Mouse (Mus musculus): Measurements from ENCODE around the gene Pon1.
"Not testable (repeated sequence)": the region's sequence is repeated elsewhere in the genome, so short reads cannot be mapped to it uniquely, and the experiment has no call there.

Pon1 gene

GRCm38 (mm10) chr6:5193693-5194092 lies at the start of gene Pon1:
Gene Pon1 (minus strand): TSS chr6:5193946.
- DNase-seq (ENCODE audit: low spot score in 2 of 2) = no peak

DNA sequence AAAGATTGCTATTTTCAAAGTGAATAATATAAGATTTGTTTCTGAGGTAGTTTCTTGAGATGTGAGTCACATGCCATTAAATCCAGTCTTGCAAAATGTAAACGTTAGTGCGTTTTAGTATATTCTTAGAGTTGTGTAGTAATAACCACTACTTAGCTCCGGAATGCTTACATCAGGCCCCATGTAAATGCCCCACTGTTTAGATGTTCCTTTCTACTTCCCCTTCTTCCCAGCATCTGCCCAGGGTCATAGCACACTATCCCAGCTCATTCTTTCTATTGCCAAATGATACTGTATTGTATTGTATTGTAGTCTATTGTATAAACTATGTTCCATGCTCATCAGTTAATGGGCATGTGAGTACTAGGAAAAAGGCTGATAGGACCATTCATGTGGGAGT lies 45.1 kb upstream of the Pon1 start:
- DNase-seq (ENCODE audit: low spot score in 2 of 2) = no peak

DNA sequence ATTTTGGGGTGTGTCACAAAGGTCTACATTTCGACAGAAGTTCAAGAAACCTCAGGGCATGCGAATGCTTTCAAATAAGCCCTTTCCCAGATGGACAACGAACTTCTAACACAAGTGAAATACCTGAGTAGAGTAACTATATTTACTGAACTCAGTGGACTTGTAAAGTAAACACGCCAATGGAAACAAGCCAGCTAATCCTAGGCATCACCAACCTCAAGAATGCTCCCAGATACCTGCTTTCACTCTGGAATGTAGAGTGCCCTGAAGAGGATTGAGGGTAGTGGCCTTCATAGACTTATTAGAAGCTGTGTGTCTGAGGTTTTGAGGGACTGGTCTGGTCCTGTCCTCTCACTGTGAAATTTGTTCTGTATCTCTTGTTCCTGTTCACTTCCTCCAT lies 43.8 kb upstream of the Pon1 start:
- DNase-seq (ENCODE audit: low spot score in 2 of 2) = no peak

DNA sequence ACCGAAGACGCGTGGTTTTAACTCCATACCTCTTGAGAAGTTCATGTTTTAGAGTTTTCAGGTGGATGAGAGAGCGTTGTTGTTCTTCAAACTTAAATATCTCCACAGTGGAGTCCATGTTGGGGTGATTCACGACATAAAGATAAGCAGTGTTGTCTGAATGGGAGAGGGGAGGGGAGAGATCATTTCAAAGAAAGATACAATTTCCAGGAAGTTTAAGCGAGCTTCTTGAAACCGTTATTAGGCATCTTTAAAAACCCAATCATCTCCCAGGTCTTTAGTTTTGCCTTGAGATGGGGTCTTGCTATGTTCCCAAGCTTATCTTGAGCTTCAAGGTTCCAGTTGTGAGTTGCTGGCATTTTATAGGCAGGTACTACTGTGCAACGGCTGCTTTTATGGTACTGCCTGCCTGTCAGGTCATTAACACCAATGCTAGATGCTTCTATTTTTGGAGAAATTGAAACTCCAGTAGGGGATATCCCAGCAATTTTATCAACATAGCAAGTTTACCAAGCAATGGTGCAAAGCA lies 43.2 kb upstream of the Pon1 start:
- no peak for DNase-seq (ENCODE audit: low spot score in 2 of 2)

DNA sequence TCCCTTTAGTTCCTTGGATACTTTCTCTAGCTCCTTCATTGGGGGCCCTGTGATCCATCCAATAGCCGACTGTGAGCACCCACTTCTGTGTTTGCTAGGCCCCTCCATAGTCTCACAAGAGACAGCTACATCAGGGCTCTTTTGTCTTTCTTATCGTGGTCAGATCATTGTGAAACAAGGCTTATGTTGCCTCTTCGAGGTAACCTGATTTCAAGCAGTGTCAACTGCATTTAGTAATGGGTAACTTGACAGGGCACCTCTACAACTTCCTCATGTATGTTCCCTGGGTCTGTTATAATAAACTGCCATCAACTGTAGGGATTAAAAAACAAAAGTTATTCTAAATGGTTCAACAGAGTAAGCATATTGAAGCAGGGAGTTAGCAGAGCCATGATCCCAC lies 40.8 kb upstream of the Pon1 start:
- no peak for DNase-seq (ENCODE audit: low spot score in 2 of 2)

- no peak for DNase-seq (ENCODE audit: low spot score in 2 of 2)
These were observed 40.1 kb upstream of the Pon1 start for GRCm38 (mm10) chr6:5233812-5234211.

DNA sequence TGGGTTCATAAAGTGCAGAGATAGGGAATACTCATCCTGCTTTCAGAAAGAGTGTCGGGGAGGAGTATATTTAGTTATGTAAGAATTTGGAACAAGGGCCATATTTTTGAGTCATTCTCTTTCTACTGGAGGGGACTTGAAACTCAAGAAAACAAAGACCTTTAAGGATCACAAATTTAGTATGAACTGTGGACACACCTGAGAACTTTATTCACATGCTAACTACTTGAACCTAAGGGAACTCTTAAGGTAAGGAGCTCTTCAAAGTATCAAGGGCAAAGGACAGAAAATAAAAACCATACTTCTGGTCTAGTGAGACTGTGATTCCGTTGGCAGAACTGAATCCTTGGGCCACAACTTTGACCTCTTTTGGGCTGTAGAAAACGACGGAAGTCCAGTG lies 38.3 kb upstream of the Pon1 start:
- DNase-seq (ENCODE audit: low spot score in 2 of 2) = no peak

DNA sequence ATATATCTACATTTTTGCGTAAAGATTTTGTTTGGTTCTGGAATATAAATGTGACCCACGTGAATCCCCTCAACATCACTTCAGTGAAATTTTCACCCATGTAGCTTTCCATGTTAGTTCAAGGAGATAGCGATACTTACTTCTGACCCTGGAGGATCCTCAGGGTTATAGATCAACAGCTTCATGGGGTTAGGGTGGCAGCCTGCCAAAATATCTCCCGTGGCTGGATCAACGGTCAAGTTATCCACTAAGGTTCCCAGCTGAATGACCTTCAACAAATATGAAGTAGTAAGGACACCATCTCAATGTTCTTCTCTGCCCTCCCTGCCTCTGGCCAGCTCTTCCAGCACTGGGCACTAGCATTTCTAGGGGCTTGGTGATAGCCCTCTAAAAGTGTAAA lies 36.5 kb upstream of the Pon1 start:
- no peak for DNase-seq (ENCODE audit: low spot score in 2 of 2)

GRCm38 (mm10) chr6:5223551-5223950 lies 29.8 kb upstream of the Pon1 start:
- not testable (repeated sequence) for DNase-seq (ENCODE audit: low spot score in 2 of 2)

DNA sequence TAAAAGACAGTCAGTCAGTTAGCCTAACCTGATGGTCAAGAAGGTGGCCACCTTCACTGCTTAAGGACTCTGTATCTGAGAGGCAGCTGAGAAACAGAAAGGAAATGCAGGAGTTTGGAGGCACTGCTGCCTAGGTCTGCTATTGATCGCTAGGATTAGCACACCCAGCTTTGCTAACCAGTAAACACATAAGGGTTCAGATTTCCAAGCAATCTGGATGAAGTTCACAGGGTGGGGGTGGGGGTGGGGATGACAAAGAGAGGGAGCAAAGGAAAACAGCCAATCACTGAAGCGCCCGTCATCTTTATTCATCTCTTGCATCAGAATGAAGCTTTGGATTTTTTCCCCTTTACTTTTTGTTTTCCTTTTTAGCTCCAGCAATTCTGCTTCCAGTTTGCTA lies 28.3 kb upstream of the Pon1 start:
- no peak for DNase-seq (ENCODE audit: low spot score in 2 of 2)

DNA sequence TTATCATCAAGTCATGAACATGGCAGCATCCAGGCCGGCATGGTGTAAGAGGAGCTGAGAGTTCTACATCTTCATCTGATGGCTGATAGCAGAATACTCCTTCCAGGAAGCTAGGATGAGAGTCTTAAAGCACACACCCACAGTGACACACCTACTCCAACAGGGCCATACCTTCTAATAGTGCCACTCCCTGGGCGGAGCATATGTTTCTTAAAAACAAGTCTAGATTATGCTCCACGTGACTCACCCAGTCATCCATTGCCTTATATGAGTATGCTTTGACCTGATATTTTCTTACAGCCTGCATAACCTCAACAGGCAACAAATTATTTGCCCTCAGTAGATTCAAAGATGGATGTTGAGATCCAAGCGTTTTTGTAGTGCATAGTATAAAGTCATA lies 24.4 kb upstream of the Pon1 start:
- DNase-seq (ENCODE audit: low spot score in 2 of 2) = no peak

DNA sequence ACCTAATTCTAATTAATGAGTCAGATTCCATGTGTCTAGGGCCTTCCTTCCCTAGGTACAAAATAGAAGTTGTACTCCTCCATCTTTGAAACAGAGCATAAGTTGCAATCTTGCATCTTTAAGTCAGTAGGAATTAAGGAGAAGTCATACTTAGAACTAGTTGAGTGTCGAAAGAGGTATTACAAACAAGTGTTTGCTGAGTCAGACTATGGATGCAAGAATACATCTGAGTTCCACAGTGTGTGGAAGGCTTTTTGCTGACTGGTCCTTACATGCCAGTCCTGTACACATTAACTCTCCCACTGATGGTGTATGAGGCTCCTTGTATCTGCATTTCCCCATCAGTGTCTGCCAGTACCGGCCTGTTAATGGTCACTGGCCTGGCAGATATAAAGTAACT lies 14.1 kb upstream of the Pon1 start:
- DNase-seq (ENCODE audit: low spot score in 2 of 2) = no peak

DNA sequence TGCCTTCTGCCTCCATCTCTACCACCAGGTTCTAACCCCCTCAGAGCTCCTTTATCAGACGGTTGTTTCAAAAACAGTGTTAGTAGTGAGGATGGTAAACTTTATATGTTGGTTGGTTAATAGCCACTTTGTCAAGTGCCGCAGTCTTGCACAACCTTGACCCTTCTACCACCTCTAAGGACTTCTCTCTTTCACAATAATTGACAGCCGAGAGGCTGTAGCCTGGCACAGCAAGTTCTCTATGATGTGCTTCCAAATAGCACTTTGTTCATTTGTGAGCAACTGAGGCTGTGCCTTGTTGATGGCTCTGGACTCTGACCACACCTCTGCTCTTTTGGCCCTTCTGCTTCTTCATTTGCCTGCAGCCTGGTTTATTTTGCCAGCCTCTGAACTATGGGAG lies 6.2 kb upstream of the Pon1 start:
- no peak for DNase-seq (ENCODE audit: low spot score in 2 of 2)

DNA sequence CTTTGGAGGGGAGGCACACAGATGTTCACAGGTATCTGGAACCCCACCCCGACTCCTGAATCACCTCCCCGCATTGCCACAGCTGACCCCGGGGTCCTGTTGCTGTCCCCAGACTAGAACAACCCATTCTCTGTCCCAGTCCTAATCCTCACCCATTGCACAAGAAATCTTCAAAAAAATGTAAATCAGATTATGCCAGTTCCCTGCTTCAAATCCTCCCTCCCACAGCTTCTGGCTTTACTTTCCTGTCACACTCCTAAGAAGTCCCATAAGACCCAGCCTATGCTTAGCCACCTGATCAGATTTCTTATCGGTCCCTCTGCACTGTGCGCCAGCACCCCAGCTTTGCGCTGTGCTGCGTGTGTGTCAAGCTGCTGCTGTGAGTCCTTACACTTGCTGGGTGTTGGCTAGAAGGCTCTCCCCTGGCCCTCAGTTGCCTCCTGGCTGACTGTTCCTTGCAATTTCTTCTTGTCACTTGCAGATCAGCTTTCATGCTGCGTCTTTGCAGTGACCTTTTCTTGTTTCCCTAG lies 5.7 kb upstream of the Pon1 start:
- no peak for DNase-seq (ENCODE audit: low spot score in 2 of 2)

DNA sequence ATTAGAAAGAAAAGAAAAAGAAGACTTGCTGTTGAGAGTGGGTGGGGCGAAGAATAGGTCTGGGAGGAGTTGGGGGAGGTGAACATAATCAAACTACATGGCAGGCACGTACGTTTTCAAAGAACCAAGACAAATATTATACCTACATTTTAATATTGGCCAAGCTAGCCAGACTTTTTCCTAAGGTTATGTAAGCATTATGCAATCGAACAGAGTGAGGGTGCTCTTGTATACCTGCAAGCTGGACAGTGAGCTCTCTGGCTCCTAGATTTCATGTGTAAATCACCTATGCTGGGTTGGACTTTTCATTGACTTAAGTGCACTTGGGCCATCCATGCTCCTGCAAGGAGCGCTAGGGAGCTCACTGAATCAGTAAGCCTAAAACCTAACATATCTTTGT lies 4.8 kb upstream of the Pon1 start:
- no peak for DNase-seq (ENCODE audit: low spot score in 2 of 2)

DNA sequence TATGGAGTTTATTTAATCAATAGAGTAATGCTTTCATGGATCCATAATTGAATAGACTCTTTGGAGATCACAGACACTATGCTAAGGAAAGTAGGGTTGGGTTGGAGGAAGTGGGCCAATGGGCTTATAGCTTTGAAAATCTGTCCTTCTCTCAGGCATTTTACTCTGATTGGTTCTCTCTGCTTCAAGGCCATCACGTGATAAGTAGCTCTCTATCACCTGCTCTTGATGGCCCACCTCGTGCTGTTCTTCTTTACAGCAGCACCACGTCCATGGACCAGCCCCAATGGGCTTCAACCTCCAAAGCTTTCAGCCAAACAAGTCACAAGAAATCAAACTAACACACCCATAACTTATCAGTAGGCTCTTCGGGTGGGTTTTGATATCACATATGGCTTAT lies 3.0 kb downstream of the Pon1 start:
- no peak for DNase-seq (ENCODE audit: low spot score in 2 of 2)

GRCm38 (mm10) chr6:5189507-5189906 lies 4.2 kb downstream of the Pon1 start:
- peak in 1 of 2 experiments; percentile 8 for DNase-seq (ENCODE audit: low spot score in 2 of 2)

- no peak for DNase-seq (ENCODE audit: low spot score in 2 of 2)
These were observed 4.8 kb downstream of the Pon1 start for GRCm38 (mm10) chr6:5188938-5189337.

DNA sequence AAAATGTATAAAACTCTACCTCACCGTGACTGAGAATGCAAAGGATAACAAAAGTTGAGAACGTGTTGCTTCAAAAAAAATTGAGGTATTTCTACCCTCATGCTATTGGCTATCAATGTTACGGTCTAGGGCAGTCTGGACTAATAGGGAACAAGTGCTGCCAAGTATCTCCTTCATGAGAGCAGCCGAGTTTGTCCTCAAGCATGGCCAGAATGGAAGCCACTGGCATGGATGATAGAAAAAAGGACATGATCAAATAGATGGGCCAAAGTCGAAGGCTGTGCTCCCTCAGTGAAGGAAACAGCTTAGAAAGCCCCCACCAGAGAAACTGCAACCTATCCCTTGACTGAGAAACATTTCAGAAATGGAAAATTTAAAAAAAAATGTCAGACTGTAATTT lies 5.7 kb downstream of the Pon1 start:
- no peak for DNase-seq (ENCODE audit: low spot score in 2 of 2)

DNA sequence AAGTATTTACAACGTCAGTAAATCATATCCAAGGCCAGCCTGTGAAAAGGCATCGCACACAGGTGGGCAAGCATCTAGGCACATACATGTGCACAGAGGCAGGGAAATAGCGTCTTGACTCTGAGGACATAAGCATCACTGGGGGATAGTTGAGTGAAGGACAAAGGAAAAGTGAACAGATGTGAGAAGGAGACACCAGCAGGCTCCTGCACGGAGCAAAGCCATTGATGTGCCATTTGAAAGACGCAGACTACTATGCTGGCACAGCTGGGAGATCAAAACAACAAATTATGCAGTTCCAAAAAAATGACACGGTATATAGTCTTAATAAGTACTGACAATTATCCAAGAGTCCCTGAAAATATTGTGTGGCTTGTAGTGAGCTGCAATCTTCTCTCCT lies 6.2 kb downstream of the Pon1 start:
- DNase-seq (ENCODE audit: low spot score in 2 of 2) = no peak

DNA sequence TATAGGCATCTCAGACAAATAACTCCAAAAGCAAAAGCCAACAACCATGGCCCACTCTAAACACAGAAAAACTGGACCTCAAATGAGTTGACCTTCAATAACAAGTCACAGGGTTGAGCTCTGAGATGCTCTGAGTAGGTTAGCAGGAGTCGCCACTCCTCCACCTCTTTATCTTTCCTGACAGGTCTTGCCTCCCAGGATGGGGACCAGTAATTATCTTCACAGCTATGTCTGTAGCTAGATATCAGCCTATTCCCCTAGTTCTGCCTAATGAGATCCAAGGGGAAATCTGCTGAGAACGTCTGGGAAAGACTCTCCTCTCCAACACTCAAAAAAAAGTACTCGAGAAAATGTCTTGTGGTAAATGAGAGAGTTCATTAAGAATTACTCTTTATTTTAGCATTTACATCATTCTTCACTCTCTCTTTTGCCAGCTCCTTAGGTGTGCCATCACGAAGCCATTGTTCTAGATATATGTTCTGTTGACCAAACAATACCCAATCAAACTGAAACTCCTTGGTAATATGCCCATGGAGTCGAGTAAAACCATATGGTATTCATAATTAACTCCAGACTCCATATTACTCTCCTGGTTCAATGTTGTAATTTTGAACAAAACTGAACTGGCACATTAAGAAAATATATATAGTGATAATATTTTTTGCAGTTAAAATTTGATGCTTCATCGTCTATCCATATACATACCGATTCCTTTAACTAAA lies 7.4 kb downstream of the Pon1 start:
- no peak for DNase-seq (ENCODE audit: low spot score in 2 of 2)

- DNase-seq (ENCODE audit: low spot score in 2 of 2) = no peak
These were observed 13.1 kb downstream of the Pon1 start for GRCm38 (mm10) chr6:5180645-5181044.

- DNase-seq (ENCODE audit: low spot score in 2 of 2) = no peak
These were observed 14.6 kb downstream of the Pon1 start for GRCm38 (mm10) chr6:5179189-5179588.
